8 mouse cellular contexts compared by ENCODE assay signal in the genomic region with DNA sequence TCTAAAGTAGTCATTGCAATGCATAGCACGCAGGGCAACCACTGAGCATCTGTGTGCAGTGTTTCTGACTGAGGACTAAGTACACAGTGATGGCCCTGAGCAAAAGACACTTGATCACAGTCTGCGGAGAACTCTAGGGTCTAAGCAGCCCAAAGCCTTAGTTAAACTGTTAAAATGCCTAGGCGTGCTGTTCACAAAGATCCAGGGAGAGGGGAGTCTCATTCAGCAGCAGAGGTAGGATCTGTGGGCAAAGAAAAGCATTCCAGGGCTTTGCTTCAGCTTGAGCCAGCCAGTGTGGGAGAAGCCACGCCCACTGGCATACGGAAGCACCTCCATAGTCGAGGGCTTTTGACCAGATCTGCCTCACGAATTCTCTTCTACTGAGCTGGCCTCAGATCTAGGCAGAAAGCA. TPM values are rescaled to one million over a fixed set of nuclear protein-coding genes. Genes with fewer than 3 reads are reported as not detected.
DNase-seq lines count a peak whose midpoint lies in the region; ATAC-seq lines count a peak whose summit lies in the region.
"Had no signal": no experiment of that assay in that cellular context is flagged by ENCODE, and none has a peak within 500 bp of the region (broad histone marks: within the 10 kb centered on the region; RNA-seq: fewer than 3 reads in every experiment).

No protein-coding gene starts in this region.

- peak; percentile 3 for DNase-seq in urinary bladder, postnatal 25 days (ENCODE audit: low spot score)
- DNase-seq in urinary bladder, postnatal 4 days (ENCODE audit: low spot score in 2 of 2), result no peak
- peak; percentile 31 for DNase-seq in hindbrain, embryonic 10.5 days (ENCODE audit: low spot score)
- DNase-seq in limb, embryonic 11.5 days (ENCODE audit: low spot score), result peak; percentile 40
- peak; percentile 67 for DNase-seq in midbrain, embryonic 14.5 days
- no peak for DNase-seq in gastrocnemius, postnatal 4 days (ENCODE audit: low spot score in 2 of 2)
- no peak for DNase-seq in thymus, postnatal 36 days

- ATAC-seq in limb, embryonic 11.5 days (ENCODE audit: insufficient number of reproducible peaks, low FRiP score, low TSS enrichment, low read depth), result no peak
- peak; percentile 62; the same call in 1 of the 2 replicates for ATAC-seq in midbrain, embryonic 14.5 days (ENCODE audit: low FRiP score, low TSS enrichment)

- H3K9ac ChIP-seq in limb, embryonic 11.5 days (ENCODE audit: low read length), result no peak overlapping the region
- H3K9ac ChIP-seq in midbrain, embryonic 14.5 days (replicated peaks; ENCODE audit: low read length), result peak overlapping the region; percentile 27

- H3K4me2 ChIP-seq in limb, embryonic 11.5 days (ENCODE audit: low read depth, severe bottlenecking), result peak overlapping the region; percentile 32
- H3K4me2 ChIP-seq in midbrain, embryonic 14.5 days (ENCODE audit: low read length), result peak overlapping the region; percentile 50

- H3K27ac ChIP-seq in hindbrain, embryonic 10.5 days, result peak overlapping the region; percentile 68; the same call in 1 of the 2 replicates
- no peak overlapping the region for H3K27ac ChIP-seq in limb, embryonic 11.5 days (replicated peaks; ENCODE audit: low read depth, low read length)
- no peak overlapping the region for H3K27ac ChIP-seq in midbrain, embryonic 14.5 days (replicated peaks; ENCODE audit: low read depth, low read length)

- no peaks in the 10 kb centered on the region for H3K36me3 ChIP-seq in hindbrain, embryonic 10.5 days
- H3K36me3 ChIP-seq in limb, embryonic 11.5 days (ENCODE audit: control insufficient read depth, insufficient read depth, low read length), result no peaks in the 10 kb centered on the region
- H3K36me3 ChIP-seq in midbrain, embryonic 14.5 days (ENCODE audit: control insufficient read depth, insufficient read depth, low read length), result no peaks in the 10 kb centered on the region

- WGBS in hindbrain, embryonic 10.5 days, result 19% methylated on average over 7 of the region's 7 CpGs
- 29% methylated on average over 7 of the region's 7 CpGs for WGBS in limb, embryonic 11.5 days
- 15% methylated on average over 7 of the region's 7 CpGs for WGBS in midbrain, embryonic 14.5 days

- H3K27me3 ChIP-seq in hindbrain, embryonic 10.5 days (ENCODE audit: insufficient read depth, poor library complexity, severe bottlenecking), result no peaks in the 10 kb centered on the region
- no peaks in the 10 kb centered on the region for H3K27me3 ChIP-seq in limb, embryonic 11.5 days (ENCODE audit: control insufficient read depth, insufficient read depth, low read length)
- H3K27me3 ChIP-seq in midbrain, embryonic 14.5 days (ENCODE audit: control insufficient read depth, insufficient read depth, low read length), result no peaks in the 10 kb centered on the region

- H3K4me3 ChIP-seq in hindbrain, embryonic 10.5 days, result peak overlapping the region; percentile 35
- no peak overlapping the region for H3K4me3 ChIP-seq in limb, embryonic 11.5 days (ENCODE audit: low read depth, low read length)
- 0 out of 2 replicates have a peak overlapping the region, but pooled peaks have one; percentile 18 for H3K4me3 ChIP-seq in midbrain, embryonic 14.5 days (replicated peaks; ENCODE audit: low read depth, low read length)

- H3K4me1 ChIP-seq in hindbrain, embryonic 10.5 days (replicated peaks), result peaks cover 8% of the 10 kb centered on the region
- H3K4me1 ChIP-seq in limb, embryonic 11.5 days (ENCODE audit: control insufficient read depth, insufficient read depth, low read length), result 0 out of 2 replicates have a peak, but pooled peaks cover 2% of the 10 kb centered on the region
- H3K4me1 ChIP-seq in midbrain, embryonic 14.5 days (ENCODE audit: control insufficient read depth, insufficient read depth, low read length), result peaks cover 2% of the 10 kb centered on the region; the same call in 1 of the 2 replicates

- H3K9me3 ChIP-seq in hindbrain, embryonic 10.5 days, result no peaks in the 10 kb centered on the region
- H3K9me3 ChIP-seq in limb, embryonic 11.5 days (ENCODE audit: control insufficient read depth, low read length), result no peaks in the 10 kb centered on the region
- H3K9me3 ChIP-seq in midbrain, embryonic 14.5 days (ENCODE audit: control insufficient read depth, low read length), result no peaks in the 10 kb centered on the region

RNA-seq across cellular contexts. Expression of a gene that starts 19.7 kb away (rescaled TPM):
- polyA plus RNA-seq in hindbrain, embryonic 10.5 days (2016; fragmentation: Nextera tagmentation; extraction: Ambion mirVana), result not detected in 2 replicates
- polyA plus RNA-seq in limb, embryonic 11.5 days (2014; fragmentation: Nextera tagmentation; extraction: Ambion mirVana), result not detected in 2 replicates
- not detected in 2 replicates for polyA plus RNA-seq in midbrain, embryonic 14.5 days (2014; fragmentation: Nextera tagmentation; extraction: Ambion mirVana)
- not detected for total RNA-seq in gastrocnemius, postnatal 4 days (2021)
- total RNA-seq: left cerebral cortex, postnatal 14 days had no signal

Comparison
In these comparisons a context has a peak if more than half of its experiments do, and no peak if none do; other contexts are left out.
1. DNase-seq: peak in urinary bladder, postnatal 25 days (single experiment), hindbrain, embryonic 10.5 days (single experiment), limb, embryonic 11.5 days (single experiment) and midbrain, embryonic 14.5 days (single experiment); none in urinary bladder, postnatal 4 days (0 of 2), gastrocnemius, postnatal 4 days (0 of 2) and thymus, postnatal 36 days (0 of 2).